Mouse (Mus musculus): ENCODE results near the gene Rapgef3.

The Rapgef3 gene

GRCm38 (mm10) chr15:97721008-97721701 lies 46.6 kb downstream of the Rapgef3 start:
- DNase-seq (ENCODE audit: low spot score in 2 of 2), result no peak

DNA sequence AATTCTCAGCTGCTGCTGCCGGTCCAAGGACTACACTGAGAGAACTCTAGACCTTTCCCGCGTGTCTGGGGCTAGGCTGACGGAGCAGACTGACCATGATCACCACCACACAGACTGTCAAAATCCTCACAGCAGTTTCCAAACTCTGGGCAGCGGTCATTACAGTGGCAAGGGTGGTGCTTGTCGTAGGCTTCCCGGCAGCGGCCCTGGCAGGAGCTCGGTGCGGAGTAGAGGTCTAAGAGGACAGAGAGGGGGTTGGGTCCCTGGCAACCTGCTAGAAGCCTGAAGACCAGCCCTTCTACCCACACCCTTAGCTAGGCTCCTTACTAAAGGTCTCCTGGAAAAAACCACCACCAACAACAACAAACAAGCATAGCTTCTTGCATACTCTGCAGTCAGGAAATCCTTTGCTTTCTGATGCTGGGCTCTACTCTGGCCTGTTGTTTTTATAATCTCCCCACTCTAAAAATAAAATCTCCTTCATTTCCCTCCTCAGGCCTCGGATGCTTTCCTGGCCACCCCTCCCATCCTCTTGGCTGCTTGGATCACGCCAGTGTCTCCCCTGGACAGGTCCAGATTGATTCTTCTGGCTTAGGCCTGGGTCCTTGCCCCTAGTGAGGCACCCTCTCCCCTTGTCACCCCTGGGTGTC lies 47.6 kb downstream of the Rapgef3 start:
- DNase-seq (ENCODE audit: low spot score in 2 of 2), result no peak

DNA sequence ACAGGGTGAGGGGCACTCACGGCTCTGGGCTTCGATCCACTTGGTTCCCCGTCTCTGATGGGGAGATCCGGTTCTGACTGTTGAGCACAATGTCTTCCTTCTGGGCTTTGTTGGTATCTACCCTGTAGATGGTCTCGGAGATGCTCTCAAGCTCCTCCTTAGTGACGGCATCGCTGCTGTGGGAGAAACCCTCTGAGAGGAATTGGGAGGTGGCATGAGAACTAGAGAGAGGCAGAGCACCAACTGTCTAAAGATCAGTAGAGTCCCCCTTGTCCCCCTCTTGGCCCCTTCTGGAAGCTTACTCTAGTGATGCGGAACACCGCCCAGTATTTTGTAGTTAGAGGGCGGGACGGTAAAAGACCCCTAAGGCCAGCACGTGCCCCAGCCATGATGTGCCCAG lies 48.3 kb downstream of the Rapgef3 start:
- no peak for DNase-seq (ENCODE audit: low spot score in 2 of 2)

GRCm38 (mm10) chr15:97718535-97719155 lies 49.1 kb downstream of the Rapgef3 start:
- DNase-seq (ENCODE audit: low spot score in 2 of 2), result no peak

DNA sequence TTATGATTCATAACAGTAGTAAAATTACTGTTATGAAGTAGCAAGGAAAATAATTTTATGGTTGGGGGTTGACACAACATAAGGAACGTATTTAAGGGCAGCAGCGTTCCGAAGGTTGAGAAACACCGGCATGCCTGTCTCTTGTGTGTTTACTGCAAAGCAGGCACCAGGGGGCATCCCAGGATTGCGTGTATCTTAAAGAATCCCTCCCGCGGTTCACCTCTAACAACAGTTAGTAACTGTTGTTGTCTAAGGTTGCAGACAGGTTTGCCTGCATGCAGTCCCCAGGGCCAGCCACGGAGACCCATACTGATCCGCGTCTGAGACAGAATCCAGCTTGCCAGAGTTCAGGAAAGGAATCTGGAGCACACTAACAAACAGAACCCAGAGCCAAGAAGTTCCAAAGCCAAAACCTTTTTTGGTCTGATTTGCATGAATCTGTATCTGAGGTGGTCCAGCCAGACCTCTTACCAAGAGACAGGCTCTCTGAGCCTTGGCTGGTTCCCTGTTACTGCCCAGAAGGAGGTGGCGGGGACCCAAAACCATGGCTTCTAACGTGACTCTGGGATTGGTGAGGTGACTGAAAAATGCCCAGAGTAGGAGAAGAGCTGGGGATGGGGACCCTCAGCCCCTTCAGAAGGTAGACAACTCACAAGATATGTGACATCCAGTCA lies 49.8 kb downstream of the Rapgef3 start:
- peak; percentile 61 to 66 for DNase-seq (ENCODE audit: low spot score in 2 of 2)

GRCm38 (mm10) chr15:97716782-97717181 lies 51.0 kb downstream of the Rapgef3 start:
- DNase-seq (ENCODE audit: low spot score in 2 of 2), result no peak

GRCm38 (mm10) chr15:97715734-97716133 lies 52.0 kb downstream of the Rapgef3 start:
- DNase-seq (ENCODE audit: low spot score in 2 of 2), result no peak

- no peak for DNase-seq (ENCODE audit: low spot score in 2 of 2)
Observed at GRCm38 (mm10) chr15:97715083-97715482, 52.7 kb downstream of the Rapgef3 start.

GRCm38 (mm10) chr15:97712546-97712945 lies 55.2 kb downstream of the Rapgef3 start:
- no peak for DNase-seq (ENCODE audit: low spot score in 2 of 2)

- no peak for DNase-seq (ENCODE audit: low spot score in 2 of 2)
Observed at GRCm38 (mm10) chr15:97710906-97711305, 56.9 kb downstream of the Rapgef3 start.

GRCm38 (mm10) chr15:97705211-97706050 lies 62.3 kb downstream of the Rapgef3 start, which contains the start of gene Rpap3:
Gene Rpap3 (minus strand): TSS chr15:97705825.
- DNase-seq (ENCODE audit: low spot score in 2 of 2), result peak; percentile 87 to 90

DNA sequence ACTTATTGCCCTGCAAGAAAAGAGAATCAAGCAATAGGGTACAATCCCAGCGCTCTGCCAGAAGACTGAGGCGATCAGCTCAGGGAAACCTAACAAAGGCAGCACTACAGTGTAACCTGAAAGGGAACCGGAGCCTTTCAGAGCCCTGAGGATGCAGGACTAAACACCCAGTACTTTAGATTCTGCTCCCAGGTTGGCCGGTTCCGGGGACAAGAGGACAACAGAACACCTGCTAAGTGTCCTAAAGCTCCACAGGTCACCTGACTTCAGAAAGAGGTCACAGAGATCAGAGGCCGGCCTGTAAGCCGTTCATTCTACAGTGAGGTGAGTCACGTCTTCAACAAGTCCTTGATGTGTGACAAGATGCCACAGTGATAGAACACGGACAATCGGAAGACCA lies 71.2 kb downstream of the Rapgef3 start:
- no peak for DNase-seq (ENCODE audit: low spot score in 2 of 2)
